Mouse (Mus musculus) stomach, postnatal 0 days (tissue): ENCODE measurements at regions not wholly inside any gene's neighbourhood (a gene's known extent, or its start where the extent isn't known, plus 50 kb on each side); places are given as distances from the start of the nearest gene placed in this dataset.

Source experiments
- ATAC-seq: fragments of 200-750 bp; cut with Nextera tagmentation; 2 replicates; pipeline ENCODE4 v1.8.0; 2017; ENCODE audit not compliant: low FRiP score, low TSS enrichment
- DNase-seq: peaks from one replicate; pipeline ENCODE4 v3.0.0-alpha.2; 2016; ENCODE audit warnings: low spot score
- H3K27ac ChIP-seq: fragments of 300-500 bp; sonication (generic); replicated peaks from 2 replicates; pipeline ENCODE4 v1.5.1; 2014; ENCODE audit warnings: mild to moderate bottlenecking, control low read depth
- H3K27me3 ChIP-seq: fragments of 300-500 bp; sonication (generic); 2 replicates; pipeline ENCODE4 v1.6.1; 2014; ENCODE audit warnings: low read length; ENCODE audit not compliant: control insufficient read depth, insufficient read depth
- H3K36me3 ChIP-seq: fragments of 300-500 bp; sonication (generic); 2 replicates; pipeline ENCODE4 v1.6.1; 2014; ENCODE audit warnings: low read length, mixed read lengths; ENCODE audit not compliant: control insufficient read depth, insufficient read depth
- H3K4me1 ChIP-seq: fragments of 300-500 bp; sonication (generic); replicated peaks from 2 replicates; pipeline ENCODE4 v1.6.1; 2014; ENCODE audit warnings: antibody characterized with exemption; ENCODE audit not compliant: control insufficient read depth, insufficient read depth
- H3K4me2 ChIP-seq: fragments of 300-500 bp; sonication (generic); replicated peaks from 2 replicates; pipeline ENCODE4 v1.6.1; 2014; ENCODE audit warnings: low read depth, mild to moderate bottlenecking, control low read depth, moderate library complexity
- H3K4me3 ChIP-seq: fragments of 300-500 bp; sonication (generic); 2 replicates; pipeline ENCODE4 v1.5.1; 2014; ENCODE audit warnings: low read depth, low read length, control low read depth
- H3K9ac ChIP-seq: fragments of 300-500 bp; sonication (generic); 2 replicates; pipeline ENCODE4 v1.6.1; 2014; ENCODE audit warnings: mild to moderate bottlenecking, low read length, control low read depth, mixed read lengths
- H3K9me3 ChIP-seq: fragments of 300-500 bp; sonication (generic); 2 replicates; pipeline ENCODE4 v1.6.1; 2016; ENCODE audit warnings: low read length; ENCODE audit not compliant: control insufficient read depth
- CTCF ChIP-seq: IDR thresholded peaks from 2 replicates; pipeline ENCODE4 v1.5.1; 2016; ENCODE audit warnings: antibody characterized with exemption, low read depth, mild to moderate bottlenecking, moderate library complexity
- EP300 ChIP-seq: optimal IDR thresholded peaks from 2 replicates; pipeline ENCODE3; 2016; ENCODE audit warnings: antibody characterized with exemption
- WGBS: fragments of 180-500 bp; shearing (Covaris S2); extraction: QIAGEN DNeasy Blood & Tissue Kit; methylation state at CpG from one replicate; pipeline ENCODE4 v1.1.7; 2014; 5-methylcytosine and 5-hydroxymethylcytosine counted together

DNA sequence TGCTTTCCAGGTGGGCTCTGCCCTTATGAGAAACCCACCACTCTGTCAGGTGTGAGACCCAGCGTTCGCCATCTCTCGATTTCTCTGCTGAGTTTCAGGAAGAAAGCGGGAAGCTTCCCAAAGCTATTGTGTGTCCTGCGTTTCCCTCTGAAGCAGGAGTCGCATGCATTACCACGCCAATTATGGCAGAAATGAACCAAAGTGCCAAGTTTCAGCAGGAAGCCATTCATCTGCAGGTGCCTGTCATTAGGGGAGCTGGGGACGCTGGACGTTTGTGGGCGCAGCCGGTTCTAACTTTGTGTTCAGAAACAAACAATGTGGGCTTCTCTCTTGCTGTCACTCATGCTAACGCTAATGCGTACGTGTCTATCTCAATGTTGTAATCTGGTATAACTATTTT lies 91.3 kb upstream of the Card11 start:
- no peaks in the 10 kb centered on the region for H3K9me3 ChIP-seq
- no peak overlapping the region for H3K4me3 ChIP-seq
- no peaks in the 10 kb centered on the region for H3K36me3 ChIP-seq
- ATAC-seq (no peak), DNase-seq (no peak)
- 57% methylated on average over 14 of the region's 14 CpGs for WGBS
- H3K4me1 ChIP-seq, result no peaks in the 10 kb centered on the region
- TF ChIP-seq EP300, result no peak
- TF ChIP-seq CTCF, result no peak
- no peak overlapping the region for H3K27ac ChIP-seq
- no peak overlapping the region for H3K9ac ChIP-seq
- no peaks in the 10 kb centered on the region for H3K27me3 ChIP-seq
- no peak overlapping the region for H3K4me2 ChIP-seq

- no peak overlapping the region for H3K9ac ChIP-seq
- no peaks in the 10 kb centered on the region for H3K9me3 ChIP-seq
- no peaks in the 10 kb centered on the region for H3K4me1 ChIP-seq
- no peak for ATAC-seq
- peak; percentile 76 for TF ChIP-seq CTCF
- no peak for TF ChIP-seq EP300
- H3K27ac ChIP-seq, result no peak overlapping the region
- peak; percentile 27 for DNase-seq
- H3K4me2 ChIP-seq, result no peak overlapping the region
- no peaks in the 10 kb centered on the region for H3K36me3 ChIP-seq
- no peak overlapping the region for H3K4me3 ChIP-seq
- WGBS, result 36% methylated on average over 4 of the region's 4 CpGs
- H3K27me3 ChIP-seq, result no peaks in the 10 kb centered on the region
Measured at GRCm38 (mm10) chr5:141093641-141094040, 93.3 kb upstream of the Card11 start.

DNA sequence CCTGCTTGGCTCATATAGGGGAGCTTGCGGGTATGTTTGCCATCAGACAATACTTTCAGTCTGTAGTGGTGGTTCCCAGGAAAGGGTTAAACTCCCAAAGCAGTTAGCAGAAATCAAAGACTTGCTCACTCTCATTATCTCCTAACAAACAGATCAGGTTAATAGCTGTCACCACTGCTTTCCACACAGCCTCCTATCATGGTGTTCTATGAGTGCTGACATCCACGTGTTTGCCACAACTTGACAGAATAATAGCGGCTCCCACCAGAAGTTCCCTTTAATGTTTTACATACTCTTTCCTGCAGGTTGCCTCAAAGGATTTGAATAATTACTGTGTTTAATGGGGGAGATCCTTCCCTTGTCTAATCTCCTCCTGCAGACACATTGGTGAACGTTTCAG lies 97.5 kb upstream of the Card11 start:
- H3K9me3 ChIP-seq, result no peaks in the 10 kb centered on the region
- no peak overlapping the region for H3K4me2 ChIP-seq
- H3K4me1 ChIP-seq, result no peaks in the 10 kb centered on the region
- ATAC-seq (no peak), DNase-seq (no peak)
- TF ChIP-seq CTCF, result no peak
- TF ChIP-seq EP300, result no peak
- no peaks in the 10 kb centered on the region for H3K27me3 ChIP-seq
- H3K36me3 ChIP-seq, result no peaks in the 10 kb centered on the region
- H3K27ac ChIP-seq, result no peak overlapping the region
- WGBS, result 56% methylated on average over 4 of the region's 4 CpGs
- no peak overlapping the region for H3K9ac ChIP-seq
- no peak overlapping the region for H3K4me3 ChIP-seq

- no peak overlapping the region for H3K4me3 ChIP-seq
- H3K9ac ChIP-seq, result no peak overlapping the region
- ATAC-seq (no peak), DNase-seq (no peak)
- H3K36me3 ChIP-seq, result no peaks in the 10 kb centered on the region
- peak; percentile 46 for TF ChIP-seq CTCF
- no peak for TF ChIP-seq EP300
- H3K27me3 ChIP-seq, result no peaks in the 10 kb centered on the region
- no peak overlapping the region for H3K4me2 ChIP-seq
- no peaks in the 10 kb centered on the region for H3K9me3 ChIP-seq
- WGBS, result 92% methylated on average over 3 of the region's 3 CpGs
- H3K4me1 ChIP-seq, result no peaks in the 10 kb centered on the region
- H3K27ac ChIP-seq, result no peak overlapping the region
Measured at GRCm38 (mm10) chr5:141111666-141112065, 111.3 kb upstream of the Card11 start.

GRCm38 (mm10) chr5:141115273-141115904 lies 115.0 kb upstream of the Card11 start:
- TF ChIP-seq CTCF, result no peak
- no peak for TF ChIP-seq EP300
- no peaks in the 10 kb centered on the region for H3K36me3 ChIP-seq
- ATAC-seq (no peak), DNase-seq (no peak)
- 52% methylated on average over 4 of the region's 4 CpGs for WGBS
- H3K4me3 ChIP-seq, result no peak overlapping the region
- no peak overlapping the region for H3K27ac ChIP-seq
- no peaks in the 10 kb centered on the region for H3K9me3 ChIP-seq
- no peaks in the 10 kb centered on the region for H3K4me1 ChIP-seq
- H3K27me3 ChIP-seq, result no peaks in the 10 kb centered on the region
- H3K4me2 ChIP-seq, result no peak overlapping the region
- no peak overlapping the region for H3K9ac ChIP-seq

GRCm38 (mm10) chr5:141115963-141116362 lies 115.6 kb upstream of the Card11 start:
- Histone ChIP-seq H3K4me3 (no peak overlapping the region), H3K36me3 (no peaks in the 10 kb centered on the region), H3K27me3 (no peaks in the 10 kb centered on the region), H3K27ac (no peak overlapping the region), H3K9me3 (no peaks in the 10 kb centered on the region), H3K9ac (no peak overlapping the region), H3K4me2 (no peak overlapping the region), H3K4me1 (no peaks in the 10 kb centered on the region)
- ATAC-seq (no peak), DNase-seq (no peak)
- WGBS, result 46% methylated on average over 8 of the region's 8 CpGs
- TF ChIP-seq EP300 (no peak), CTCF (no peak)
